Mouse (Mus musculus) neural tube, embryonic 11.5 days (tissue): ENCODE data around the gene Ctrb1. TPM values are rescaled to one million over a fixed set of nuclear protein-coding genes. Genes with fewer than 3 reads are reported as not detected.

Experiments used
- ATAC-seq: fragments of 200-750 bp; cut with Nextera tagmentation; 2 replicates; pipeline ENCODE4 v1.8.0; 2017; ENCODE audit warnings: moderate number of reproducible peaks, mild to moderate bottlenecking, moderate TSS enrichment, moderate library complexity; ENCODE audit not compliant: insufficient read depth, low FRiP score, low TSS enrichment
- DNase-seq: peaks from one replicate; pipeline ENCODE4 v3.0.0-alpha.2; 2015; ENCODE audit warnings: low spot score
- H3K27ac ChIP-seq: fragments of 300-500 bp; sonication (generic); 2 replicates; pipeline ENCODE4 v1.5.1; 2014; ENCODE audit warnings: low read depth, mild to moderate bottlenecking, low read length
- H3K27me3 ChIP-seq: fragments of 300-500 bp; sonication (generic); 2 replicates; pipeline ENCODE4 v1.6.1; 2014; ENCODE audit warnings: mild to moderate bottlenecking, low read length, mixed read lengths; ENCODE audit not compliant: control insufficient read depth, insufficient read depth
- H3K36me3 ChIP-seq: fragments of 300-500 bp; sonication (generic); 2 replicates; pipeline ENCODE4 v1.6.1; 2014; ENCODE audit warnings: mild to moderate bottlenecking, low read length, moderate library complexity, mixed read lengths; ENCODE audit not compliant: control insufficient read depth, insufficient read depth
- H3K4me1 ChIP-seq: fragments of 300-500 bp; sonication (generic); 2 replicates; pipeline ENCODE4 v1.6.1; 2014; ENCODE audit warnings: low read length, mixed read lengths; ENCODE audit not compliant: control insufficient read depth, insufficient read depth
- H3K4me2 ChIP-seq: fragments of 300-500 bp; sonication (generic); 2 replicates; pipeline ENCODE4 v1.6.1; 2014; ENCODE audit warnings: low read depth, mild to moderate bottlenecking, moderate library complexity
- H3K4me3 ChIP-seq: fragments of 300-500 bp; sonication (generic); 2 replicates; pipeline ENCODE4 v1.5.1; 2014; ENCODE audit warnings: low read depth, low read length
- H3K9ac ChIP-seq: fragments of 300-500 bp; sonication (generic); 2 replicates; pipeline ENCODE4 v1.6.1; 2014; ENCODE audit warnings: mild to moderate bottlenecking, low read length
- H3K9me3 ChIP-seq: fragments of 300-500 bp; sonication (generic); 2 replicates; pipeline ENCODE4 v1.6.1; 2016; ENCODE audit warnings: low read length; ENCODE audit not compliant: control insufficient read depth
- WGBS: fragments of 180-500 bp; shearing (Covaris S2); extraction: QIAGEN DNeasy Blood & Tissue Kit; methylation state at CpG from one replicate; pipeline ENCODE4 v1.1.7; 2014; 5-methylcytosine and 5-hydroxymethylcytosine counted together
- polyA plus RNA-seq: library from polyadenylated mRNA; unstranded; fragments of >200 nt; fragmentation: Nextera tagmentation; extraction: Ambion mirVana; gene quantifications from 2 replicates; pipeline ENCODE4 v1.2.1, GENCODE M21; 2014

Ctrb1 gene
- polyA plus RNA-seq = not detected in 2 replicates

GRCm38 (mm10) chr8:111690960-111691445, at the start of gene Ctrb1:
Gene Ctrb1 (minus strand): TSS chr8:111691010.
- Histone ChIP-seq H3K4me2 (no peak within 1 kb of the TSS), H3K27me3 (no peaks in the 10 kb centered on the region), H3K36me3 (no peaks in the 10 kb centered on the region), H3K9ac (no peak within 1 kb of the TSS), H3K27ac (no peak within 1 kb of the TSS), H3K4me1 (no peaks in the 10 kb centered on the region; the same call in 1 of the 2 replicates), H3K9me3 (no peaks in the 10 kb centered on the region), H3K4me3 (no peak within 1 kb of the TSS)
- 73% methylated on average over 2 of the region's 2 CpGs for WGBS
- ATAC-seq = no peak
- peak; percentile 5 for DNase-seq

GRCm38 (mm10) chr8:111740301-111740711, 49.5 kb upstream of the Ctrb1 start:
- Histone ChIP-seq H3K9me3 (no peaks in the 10 kb centered on the region), H3K4me1 (peaks cover 60% of the 10 kb centered on the region), H3K27ac (no peak overlapping the region), H3K4me2 (no peak overlapping the region), H3K27me3 (no peaks in the 10 kb centered on the region), H3K36me3 (no peaks in the 10 kb centered on the region), H3K4me3 (no peak overlapping the region), H3K9ac (no peak overlapping the region)
- ATAC-seq (no peak), DNase-seq (no peak)
- WGBS = 76% methylated on average over 7 of the region's 7 CpGs

- Histone ChIP-seq H3K4me1 (peaks cover 67% of the 10 kb centered on the region), H3K4me3 (no peak overlapping the region), H3K27me3 (no peaks in the 10 kb centered on the region), H3K36me3 (no peaks in the 10 kb centered on the region), H3K4me2 (no peak overlapping the region), H3K27ac (no peak overlapping the region), H3K9ac (no peak overlapping the region), H3K9me3 (no peaks in the 10 kb centered on the region)
- 58% methylated on average over 7 of the region's 7 CpGs for WGBS
- DNase-seq (no peak), ATAC-seq (no peak)
Observed at GRCm38 (mm10) chr8:111739604-111740003, 48.8 kb upstream of the Ctrb1 start.

GRCm38 (mm10) chr8:111738867-111739266, 48.1 kb upstream of the Ctrb1 start:
- no peak overlapping the region for H3K4me3 ChIP-seq
- no peaks in the 10 kb centered on the region for H3K36me3 ChIP-seq
- no peaks in the 10 kb centered on the region for H3K9me3 ChIP-seq
- no peak overlapping the region for H3K4me2 ChIP-seq
- WGBS = 79% methylated on average over 6 of the region's 6 CpGs
- ATAC-seq (no peak), DNase-seq (no peak)
- no peaks in the 10 kb centered on the region for H3K27me3 ChIP-seq
- H3K4me1 ChIP-seq = peaks cover 68% of the 10 kb centered on the region
- no peak overlapping the region for H3K9ac ChIP-seq
- H3K27ac ChIP-seq = no peak overlapping the region

- Histone ChIP-seq H3K4me3 (no peak overlapping the region), H3K27me3 (no peaks in the 10 kb centered on the region), H3K9me3 (no peaks in the 10 kb centered on the region), H3K4me2 (no peak overlapping the region), H3K27ac (peak overlapping the region; percentile 30), H3K9ac (no peak overlapping the region; the same call in 1 of the 2 replicates), H3K36me3 (no peaks in the 10 kb centered on the region), H3K4me1 (peaks cover 69% of the 10 kb centered on the region)
- ATAC-seq (peak; percentile 36; the same call in 1 of the 2 replicates), DNase-seq (no peak)
- WGBS = 47% methylated on average over 7 of the region's 7 CpGs
Observed at GRCm38 (mm10) chr8:111736321-111736720, 45.5 kb upstream of the Ctrb1 start.

GRCm38 (mm10) chr8:111735791-111736190, 45.0 kb upstream of the Ctrb1 start:
- Histone ChIP-seq H3K4me2 (no peak overlapping the region), H3K9ac (no peak overlapping the region; the same call in 1 of the 2 replicates), H3K9me3 (no peaks in the 10 kb centered on the region), H3K4me3 (no peak overlapping the region), H3K27me3 (no peaks in the 10 kb centered on the region), H3K4me1 (peaks cover 71% of the 10 kb centered on the region), H3K36me3 (no peaks in the 10 kb centered on the region), H3K27ac (peak overlapping the region; percentile 30)
- DNase-seq (no peak), ATAC-seq (no peak)
- 75% methylated on average over 4 of the region's 4 CpGs for WGBS

GRCm38 (mm10) chr8:111735335-111735761, 44.5 kb upstream of the Ctrb1 start:
- no peak for DNase-seq
- H3K4me1 ChIP-seq = peaks cover 71% of the 10 kb centered on the region
- no peaks in the 10 kb centered on the region for H3K9me3 ChIP-seq
- no peaks in the 10 kb centered on the region for H3K27me3 ChIP-seq
- ATAC-seq = no peak
- 68% methylated on average over 8 of the region's 8 CpGs for WGBS
- no peaks in the 10 kb centered on the region for H3K36me3 ChIP-seq
- H3K4me3 ChIP-seq = no peak overlapping the region
- no peak overlapping the region for H3K9ac ChIP-seq
- H3K4me2 ChIP-seq = no peak overlapping the region
- 0 out of 2 replicates have a peak overlapping the region, but pooled peaks have one; percentile 1 for H3K27ac ChIP-seq

GRCm38 (mm10) chr8:111734244-111734960, 43.6 kb upstream of the Ctrb1 start:
- Histone ChIP-seq H3K4me3 (no peak overlapping the region), H3K4me1 (peaks cover 70% of the 10 kb centered on the region), H3K9ac (no peak overlapping the region), H3K27me3 (no peaks in the 10 kb centered on the region), H3K27ac (peak overlapping the region; percentile 11; the same call in 1 of the 2 replicates), H3K36me3 (no peaks in the 10 kb centered on the region), H3K9me3 (no peaks in the 10 kb centered on the region), H3K4me2 (no peak overlapping the region)
- WGBS = 52% methylated on average over 6 of the region's 6 CpGs
- DNase-seq (no peak), ATAC-seq (no peak)
